ENCODE assay signal across 8 mouse cellular contexts in genomic region chr5:106756937-106757371, GRCm38 (mm10). TPM values are rescaled to one million over a fixed set of nuclear protein-coding genes. Genes with fewer than 3 reads are reported as not detected.
DNase-seq lines count a peak whose midpoint lies in the region; ATAC-seq and TF ChIP-seq lines count a peak whose summit lies in the region.

No protein-coding gene starts in this region.

- H3K9ac ChIP-seq in lung, embryonic 14.5 days: no peak overlapping the region
- H3K9ac ChIP-seq in hindbrain, embryonic 14.5 days: 0 out of 2 replicates have a peak overlapping the region, but pooled peaks have one; percentile 5
- 0 out of 2 replicates have a peak overlapping the region, but pooled peaks have one; percentile 4 for H3K9ac ChIP-seq in midbrain, embryonic 15.5 days

- no peak overlapping the region for H3K27ac ChIP-seq in lung, embryonic 14.5 days (ENCODE audit: low read depth)
- no peak overlapping the region for H3K27ac ChIP-seq in hindbrain, embryonic 14.5 days
- no peak overlapping the region for H3K27ac ChIP-seq in midbrain, embryonic 15.5 days

- no peak for TF ChIP-seq CTCF in lung, embryonic 14.5 days (IDR thresholded peaks at IDR 0.05; ENCODE audit: low read depth)

- no peaks in the 10 kb centered on the region for H3K36me3 ChIP-seq in lung, embryonic 14.5 days (ENCODE audit: insufficient read depth)
- H3K36me3 ChIP-seq in hindbrain, embryonic 14.5 days (replicated peaks; ENCODE audit: control insufficient read depth, insufficient read depth): no peaks in the 10 kb centered on the region
- no peaks in the 10 kb centered on the region for H3K36me3 ChIP-seq in midbrain, embryonic 15.5 days (replicated peaks)

- no peaks in the 10 kb centered on the region for H3K4me1 ChIP-seq in lung, embryonic 14.5 days (ENCODE audit: insufficient read depth)
- peaks cover 13% of the 10 kb centered on the region for H3K4me1 ChIP-seq in hindbrain, embryonic 14.5 days (replicated peaks; ENCODE audit: control insufficient read depth, insufficient read depth, low read length)
- peaks cover 16% of the 10 kb centered on the region for H3K4me1 ChIP-seq in midbrain, embryonic 15.5 days

- WGBS in lung, embryonic 14.5 days: 3% methylated on average over 10 of the region's 10 CpGs
- 3% methylated on average over 10 of the region's 10 CpGs for WGBS in hindbrain, embryonic 14.5 days
- WGBS in midbrain, embryonic 15.5 days: 1% methylated on average over 10 of the region's 10 CpGs

- H3K4me2 ChIP-seq in lung, embryonic 14.5 days: peak overlapping the region; percentile 51
- H3K4me2 ChIP-seq in hindbrain, embryonic 14.5 days (replicated peaks): peak overlapping the region; percentile 50
- H3K4me2 ChIP-seq in midbrain, embryonic 15.5 days: peak overlapping the region; percentile 54

- H3K27me3 ChIP-seq in lung, embryonic 14.5 days (ENCODE audit: insufficient read depth, low read length): peaks cover 12% of the 10 kb centered on the region
- H3K27me3 ChIP-seq in hindbrain, embryonic 14.5 days (ENCODE audit: control insufficient read depth, insufficient read depth, low read length): peaks cover 22% of the 10 kb centered on the region
- peaks cover 7% of the 10 kb centered on the region; the same call in 1 of the 2 replicates for H3K27me3 ChIP-seq in midbrain, embryonic 15.5 days (replicated peaks)

- H3K9me3 ChIP-seq in lung, embryonic 14.5 days (ENCODE audit: low read depth, low read length): no peaks in the 10 kb centered on the region
- H3K9me3 ChIP-seq in hindbrain, embryonic 14.5 days (ENCODE audit: control insufficient read depth, low read length): no peaks in the 10 kb centered on the region
- no peaks in the 10 kb centered on the region for H3K9me3 ChIP-seq in midbrain, embryonic 15.5 days

- peak; percentile 82 for ATAC-seq in lung, embryonic 14.5 days (ENCODE audit: insufficient read depth)
- peak; percentile 78; the same call in 1 of the 2 replicates for ATAC-seq in hindbrain, embryonic 14.5 days (ENCODE audit: low FRiP score)
- ATAC-seq in midbrain, embryonic 15.5 days (replicated peaks): peak; percentile 91
- ATAC-seq in monocyte, adult 5-6 weeks (replicated peaks; ENCODE audit: insufficient number of reproducible peaks, low FRiP score, low TSS enrichment, poor library complexity, severe bottlenecking): no peak

- DNase-seq in lung, embryonic 14.5 days: peak; percentile 66
- no peak for DNase-seq in lung, postnatal 25 days (ENCODE audit: low spot score)
- DNase-seq in embryo, embryonic 9.5 days (ENCODE audit: extremely low spot score): peak; percentile 68
- DNase-seq in hindbrain, embryonic 14.5 days (ENCODE audit: low spot score): peak; percentile 61
- DNase-seq in MN1 (ENCODE audit: low spot score): no peak
- DNase-seq in cerebellum, adult 9-11 months: no peak

- H3K4me3 ChIP-seq in lung, embryonic 14.5 days (ENCODE audit: low read depth, low read length): 0 out of 2 replicates have a peak overlapping the region, but pooled peaks have one; percentile 1
- peak overlapping the region; percentile 22 for H3K4me3 ChIP-seq in hindbrain, embryonic 14.5 days (replicated peaks; ENCODE audit: low read length)
- peak overlapping the region; percentile 25 for H3K4me3 ChIP-seq in midbrain, embryonic 15.5 days

RNA-seq across cellular contexts. Expression of gene Zfp644, which starts 59.9 kb away (rescaled TPM):
- 89.9 and 93.2 TPM in 2 replicates for polyA plus RNA-seq in lung, embryonic 14.5 days (2014; fragmentation: Nextera tagmentation; extraction: Ambion mirVana)
- polyA plus RNA-seq in hindbrain, embryonic 14.5 days (2014; fragmentation: Nextera tagmentation; extraction: Ambion mirVana): 88.8 and 104 TPM in 2 replicates
- 68.1 and 69.6 TPM in 2 replicates for polyA plus RNA-seq in midbrain, embryonic 15.5 days (2015; fragmentation: Nextera tagmentation; extraction: Ambion mirVana)
- 63.1 to 121 TPM (median 75.7 TPM) in 3 replicates for total RNA-seq in monocyte, adult 5-6 weeks (2017)

Comparison
In these comparisons a context has a peak if more than half of its experiments do, and no peak if none do; other contexts are left out.
1. DNase-seq: peak in lung, embryonic 14.5 days (single experiment), embryo, embryonic 9.5 days (single experiment) and hindbrain, embryonic 14.5 days (single experiment); none in lung, postnatal 25 days (single experiment), MN1 (single experiment) and cerebellum, adult 9-11 months (single experiment).
2. Peak in every context shown above with its lines, with median percentiles within 50 percentile points of each other: H3K4me2 ChIP-seq and H3K4me3 ChIP-seq.